Mouse (Mus musculus): ENCODE data around the gene Arhgdig.

Arhgdig gene

GRCm38 (mm10) chr17:26207686-26208085 is at the start of gene Arhgdig:
TSS of gene Arhgdig (minus strand) at chr17:26207786.
- no peak for DNase-seq (ENCODE audit: low spot score in 2 of 2)

GRCm38 (mm10) chr17:26255313-26255712 is 47.7 kb upstream of the Arhgdig start:
- DNase-seq (ENCODE audit: low spot score in 2 of 2) = no peak

GRCm38 (mm10) chr17:26253399-26253798 is 45.8 kb upstream of the Arhgdig start:
- no peak for DNase-seq (ENCODE audit: low spot score in 2 of 2)

GRCm38 (mm10) chr17:26252539-26253251 is 45.1 kb upstream of the Arhgdig start, which contains the start of gene Luc7l:
TSS of gene Luc7l (plus strand) at chr17:26252896.
- DNase-seq (ENCODE audit: low spot score in 2 of 2) = peak; percentile 94 to 95

GRCm38 (mm10) chr17:26251886-26252538 is 44.4 kb upstream of the Arhgdig start:
- no peak for DNase-seq (ENCODE audit: low spot score in 2 of 2)

- peak; percentile 95 for DNase-seq (ENCODE audit: low spot score in 2 of 2)
Observed at GRCm38 (mm10) chr17:26244101-26244841, 36.7 kb upstream of the Arhgdig start, which contains the start of gene Fam234a. TSS of gene Fam234a (minus strand) at chr17:26244242.

GRCm38 (mm10) chr17:26243471-26244100 is 36.0 kb upstream of the Arhgdig start:
- DNase-seq (ENCODE audit: low spot score in 2 of 2) = peak in 1 of 2 experiments; percentile 74

- no peak for DNase-seq (ENCODE audit: low spot score in 2 of 2)
Observed at GRCm38 (mm10) chr17:26240990-26241389, 33.4 kb upstream of the Arhgdig start.

GRCm38 (mm10) chr17:26240120-26240790 is 32.7 kb upstream of the Arhgdig start:
- DNase-seq (ENCODE audit: low spot score in 2 of 2) = no peak

- DNase-seq (ENCODE audit: low spot score in 2 of 2) = no peak
Observed at GRCm38 (mm10) chr17:26239551-26239950, 32.0 kb upstream of the Arhgdig start.

- no peak for DNase-seq (ENCODE audit: low spot score in 2 of 2)
Observed at GRCm38 (mm10) chr17:26237667-26238066, 30.1 kb upstream of the Arhgdig start.

- DNase-seq (ENCODE audit: low spot score in 2 of 2) = peak in 1 of 2 experiments; percentile 12
Observed at GRCm38 (mm10) chr17:26235077-26235815, 27.7 kb upstream of the Arhgdig start.

- no peak for DNase-seq (ENCODE audit: low spot score in 2 of 2)
Observed at GRCm38 (mm10) chr17:26234386-26234785, 26.8 kb upstream of the Arhgdig start.

- DNase-seq (ENCODE audit: low spot score in 2 of 2) = no peak
Observed at GRCm38 (mm10) chr17:26232863-26233262, 25.3 kb upstream of the Arhgdig start.

GRCm38 (mm10) chr17:26231156-26231555 is 23.6 kb upstream of the Arhgdig start:
- no peak for DNase-seq (ENCODE audit: low spot score in 2 of 2)

GRCm38 (mm10) chr17:26229776-26230175 is 22.2 kb upstream of the Arhgdig start:
- DNase-seq (ENCODE audit: low spot score in 2 of 2) = no peak

GRCm38 (mm10) chr17:26225150-26225549 is 17.6 kb upstream of the Arhgdig start:
- no peak for DNase-seq (ENCODE audit: low spot score in 2 of 2)

GRCm38 (mm10) chr17:26221508-26221907 is 13.9 kb upstream of the Arhgdig start:
- no peak for DNase-seq (ENCODE audit: low spot score in 2 of 2)

GRCm38 (mm10) chr17:26212681-26213080 is 5.1 kb upstream of the Arhgdig start:
- no peak for DNase-seq (ENCODE audit: low spot score in 2 of 2)

GRCm38 (mm10) chr17:26212241-26212640 is 4.7 kb upstream of the Arhgdig start:
- DNase-seq (ENCODE audit: low spot score in 2 of 2) = no peak

- no peak for DNase-seq (ENCODE audit: low spot score in 2 of 2)
Observed at GRCm38 (mm10) chr17:26206392-26206791, 1.2 kb downstream of the Arhgdig start.

Data from heart, adult 9 months (tissue).